Mouse (Mus musculus) mature B cell (primary cell): ENCODE measurements around the gene Armc12.

ENCODE experiments used
- in situ Hi-C: fragments of 300-500 bp; cut with MboI; formaldehyde crosslinking; loops from 2 replicates; pipeline ENCODE4 v1.14.3; 2019

Armc12 gene

DNA sequence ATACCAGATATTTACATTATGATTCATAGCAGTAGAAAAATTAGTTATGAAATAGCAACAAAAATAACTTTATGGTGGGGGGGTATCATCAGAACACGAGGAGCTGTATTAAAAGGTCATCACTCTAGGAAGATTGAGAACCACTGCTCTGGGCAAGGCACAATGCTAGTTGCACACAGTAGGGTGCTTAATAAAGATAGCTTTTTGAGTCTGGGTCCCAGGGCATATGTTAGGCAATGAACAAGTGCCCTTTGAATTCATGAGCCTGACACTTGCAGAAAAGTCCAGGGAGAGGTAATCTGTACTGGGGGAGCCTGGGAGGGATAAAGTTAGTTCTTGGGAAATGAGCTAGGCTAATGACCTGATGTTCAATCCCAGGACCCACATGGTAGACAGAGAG is 17.3 kb upstream of the Armc12 start:
- in situ Hi-C loops = no loop called here

GRCm38 (mm10) chr17:28513844-28514243 is 16.8 kb upstream of the Armc12 start:
- in situ Hi-C loops = no loop called here

DNA sequence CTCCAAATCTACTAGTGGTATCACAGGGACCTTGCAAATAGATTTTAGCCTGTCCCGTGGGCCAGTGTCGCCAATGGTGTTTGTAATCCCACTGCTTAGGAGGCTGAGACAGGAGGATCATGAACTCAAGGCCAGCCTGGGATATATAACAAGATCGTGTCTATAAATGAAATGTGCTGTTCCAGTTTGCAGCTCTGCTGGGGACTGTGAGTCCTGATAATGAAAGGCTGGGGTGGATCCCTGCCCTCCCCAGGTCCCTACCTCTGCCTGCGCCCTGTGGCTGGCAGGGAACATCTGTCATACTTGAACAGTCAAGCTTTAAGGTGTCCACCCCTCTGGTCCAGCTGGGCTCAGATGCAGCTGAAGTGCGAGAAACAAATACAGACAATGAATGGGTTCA is 16.1 kb upstream of the Armc12 start:
- in situ Hi-C loops = no loop called here

DNA sequence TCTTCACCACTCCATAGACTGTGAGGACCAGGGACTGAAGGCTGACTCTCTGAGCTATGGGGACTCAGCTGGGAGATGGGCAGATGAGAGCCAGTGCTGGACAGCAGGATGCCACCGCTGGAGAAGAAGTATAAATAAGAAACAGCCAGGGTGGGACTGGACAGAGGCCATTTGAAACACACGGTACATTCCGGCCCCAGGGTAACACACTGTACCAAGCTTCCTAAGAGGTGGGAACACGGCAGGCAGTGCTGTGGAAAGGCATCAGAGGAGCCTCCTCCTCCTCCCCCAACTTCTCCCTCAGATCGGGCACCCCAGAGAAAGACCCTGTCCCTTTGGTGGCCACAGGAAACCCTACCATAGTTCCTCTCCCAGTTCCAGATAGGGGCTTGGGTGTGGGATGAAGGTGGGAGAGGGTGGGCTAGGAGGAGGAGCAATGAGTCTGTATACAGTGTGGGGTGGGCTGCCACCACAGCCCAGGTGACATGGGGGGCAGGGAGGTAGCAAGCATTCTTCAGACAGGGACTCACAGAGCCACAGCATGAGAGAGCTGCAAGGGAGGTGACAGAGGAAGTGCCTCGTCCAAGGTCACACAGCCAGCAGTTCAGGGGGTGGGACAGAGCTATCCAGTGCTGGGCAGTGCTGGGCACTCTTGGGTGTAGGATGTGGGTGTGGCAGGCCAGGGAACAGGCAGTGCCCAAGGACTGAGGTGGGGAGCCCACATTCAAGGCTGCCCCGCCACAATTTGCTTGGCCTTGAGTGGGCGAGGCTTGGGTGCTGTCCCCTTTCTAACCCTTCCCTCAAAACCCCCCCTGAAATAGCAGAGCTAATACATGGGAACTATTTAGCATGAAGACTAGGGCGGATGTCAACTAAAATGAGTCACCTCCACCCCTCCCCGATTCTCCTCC is 14.9 kb upstream of the Armc12 start:
- in situ Hi-C loops = no loop called here

- in situ Hi-C loops = no loop called here
Observed at GRCm38 (mm10) chr17:28516881-28517280, 13.7 kb upstream of the Armc12 start.

GRCm38 (mm10) chr17:28517441-28517955 is 13.1 kb upstream of the Armc12 start, which contains the start of gene Fkbp5:
Fkbp5 (minus strand) TSS chr17:28517527.
- in situ Hi-C loops = no loop called here

DNA sequence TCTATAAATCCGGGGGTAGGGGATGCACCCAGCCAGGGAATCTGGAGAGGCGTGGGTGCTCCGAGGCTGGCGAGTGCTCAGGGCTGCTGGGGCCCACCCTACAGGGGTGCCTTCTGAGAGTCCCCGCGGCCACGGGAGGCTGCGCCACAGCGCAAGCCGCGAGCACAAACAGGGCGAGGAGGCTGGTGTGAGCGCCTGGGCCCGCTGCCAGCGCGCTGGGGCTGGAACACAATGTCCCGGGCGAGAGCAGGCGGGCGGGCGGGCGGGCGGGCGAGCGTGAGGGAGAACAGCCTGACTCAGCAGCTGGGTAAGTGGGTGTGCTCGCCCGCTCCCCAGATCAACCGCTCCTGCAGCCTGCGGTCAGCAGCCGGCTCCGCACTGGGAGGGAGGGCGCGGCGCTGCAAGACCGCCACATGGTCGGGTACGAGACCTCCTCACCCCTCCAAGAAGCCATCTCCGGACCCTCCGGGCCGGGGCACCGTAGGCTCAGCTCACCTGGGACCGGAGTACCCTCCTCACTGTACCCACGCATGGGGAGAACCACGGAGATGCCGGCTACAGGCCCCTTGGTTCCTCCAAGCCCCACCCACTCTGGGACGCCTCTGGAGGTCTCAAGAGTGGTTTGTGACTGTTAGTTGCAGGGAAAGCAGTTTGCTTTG is 12.5 kb upstream of the Armc12 start:
- in situ Hi-C loops = no loop called here

DNA sequence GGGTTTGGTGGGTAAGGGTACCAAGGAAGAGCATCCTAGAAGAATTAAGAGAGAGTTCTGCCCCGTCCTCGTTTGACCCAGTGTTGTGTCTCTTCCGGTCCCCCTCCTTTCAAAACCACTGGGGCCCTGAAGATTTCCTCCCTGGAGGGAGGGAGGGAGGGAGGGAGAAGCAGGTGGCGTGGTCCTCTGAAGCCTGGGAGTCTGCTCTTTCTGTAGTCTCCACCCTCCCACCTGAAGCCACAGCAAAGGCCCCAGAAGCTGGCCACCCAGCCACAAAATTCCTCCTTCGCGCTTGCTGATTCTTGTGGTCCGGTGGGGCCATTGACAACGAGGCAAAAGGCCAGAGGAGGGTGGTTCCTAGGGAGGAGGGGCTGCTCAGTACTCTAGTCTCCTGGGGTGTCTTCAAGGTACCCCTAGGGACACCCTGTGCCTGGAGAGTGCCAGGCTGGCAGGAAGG is 12.0 kb upstream of the Armc12 start:
- in situ Hi-C loops = no loop called here

DNA sequence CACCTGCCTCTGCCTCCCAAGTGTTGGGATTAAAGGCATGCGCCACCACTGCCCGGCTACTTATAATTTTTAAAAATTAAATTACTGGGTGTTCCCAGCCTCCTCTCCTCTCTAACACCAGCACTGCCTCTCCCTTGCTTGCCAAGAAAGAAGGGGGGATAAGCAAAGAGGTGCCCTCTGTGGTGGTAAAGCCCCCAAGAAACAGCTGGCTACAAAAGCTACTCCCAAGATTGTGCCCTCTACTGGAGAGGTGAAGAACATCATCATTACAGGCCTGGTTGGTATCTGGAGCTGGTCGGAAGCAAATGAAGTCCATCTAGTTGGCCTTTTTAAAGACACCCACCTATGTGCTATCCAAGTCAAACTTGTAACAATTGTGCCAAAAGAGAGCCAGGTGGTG is 10.8 kb upstream of the Armc12 start:
- in situ Hi-C loops = loop anchor here (5.0 kb wide), 1 partner anchor 38 kb away; no protein-coding TSS in a partner anchor

DNA sequence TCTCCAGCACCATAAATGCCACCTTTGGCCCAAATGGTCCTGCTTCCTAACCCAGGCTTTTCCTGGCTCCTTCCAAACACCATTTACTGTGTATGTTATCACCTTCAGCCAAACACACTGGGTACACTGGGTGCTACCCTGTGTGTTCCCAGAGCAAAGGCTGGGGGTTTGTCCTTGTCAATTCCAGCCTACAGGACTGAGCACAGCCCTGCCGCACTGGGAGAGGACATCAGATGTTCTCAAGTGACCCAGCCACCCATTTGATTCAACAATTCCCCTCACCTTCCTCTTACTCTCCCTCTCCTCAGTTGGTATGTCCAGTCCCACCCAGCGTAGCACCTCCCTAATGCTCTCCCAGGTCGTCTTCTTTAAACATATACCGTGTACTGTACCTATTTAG is 10.0 kb upstream of the Armc12 start:
- in situ Hi-C loops = loop anchor here (5.0 kb wide), 1 partner anchor 38 kb away; no protein-coding TSS in a partner anchor

DNA sequence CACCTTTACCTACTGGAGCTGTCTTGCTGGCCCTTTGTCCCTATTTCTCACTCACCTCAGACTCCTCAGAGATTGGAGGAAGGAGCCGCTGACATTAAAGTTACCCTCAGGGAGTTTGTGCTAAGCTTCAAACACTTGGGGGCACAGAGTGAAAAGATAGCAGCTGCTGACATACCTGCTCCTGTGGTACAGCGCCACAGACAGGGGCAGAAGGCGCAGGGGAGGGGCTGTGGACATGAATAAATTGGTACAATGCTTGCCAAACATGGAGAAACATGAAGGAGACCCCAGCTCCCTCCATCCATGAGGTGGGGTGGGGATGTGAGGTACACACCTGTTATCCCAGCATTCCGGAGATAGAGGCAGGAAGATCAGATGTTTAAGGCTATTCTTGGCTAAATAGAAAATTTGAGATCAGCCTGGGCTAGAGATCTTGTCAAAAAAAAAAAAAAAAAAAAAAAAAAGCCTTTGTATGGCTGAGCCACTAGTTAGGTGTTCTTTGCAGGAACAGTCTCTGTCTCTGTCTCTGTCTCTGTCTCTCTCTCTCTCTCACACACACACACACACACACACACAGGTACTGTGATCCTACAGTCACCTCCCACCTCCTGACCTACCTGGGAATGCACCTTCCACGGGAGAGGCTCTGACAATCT is 9.4 kb upstream of the Armc12 start:
- in situ Hi-C loops = loop anchor here (5.0 kb wide), 1 partner anchor 39 kb away; no protein-coding TSS in a partner anchor

GRCm38 (mm10) chr17:28521920-28522319 is 8.7 kb upstream of the Armc12 start:
- in situ Hi-C loops = loop anchor here (5.0 kb wide), 1 partner anchor 40 kb away; no protein-coding TSS in a partner anchor

DNA sequence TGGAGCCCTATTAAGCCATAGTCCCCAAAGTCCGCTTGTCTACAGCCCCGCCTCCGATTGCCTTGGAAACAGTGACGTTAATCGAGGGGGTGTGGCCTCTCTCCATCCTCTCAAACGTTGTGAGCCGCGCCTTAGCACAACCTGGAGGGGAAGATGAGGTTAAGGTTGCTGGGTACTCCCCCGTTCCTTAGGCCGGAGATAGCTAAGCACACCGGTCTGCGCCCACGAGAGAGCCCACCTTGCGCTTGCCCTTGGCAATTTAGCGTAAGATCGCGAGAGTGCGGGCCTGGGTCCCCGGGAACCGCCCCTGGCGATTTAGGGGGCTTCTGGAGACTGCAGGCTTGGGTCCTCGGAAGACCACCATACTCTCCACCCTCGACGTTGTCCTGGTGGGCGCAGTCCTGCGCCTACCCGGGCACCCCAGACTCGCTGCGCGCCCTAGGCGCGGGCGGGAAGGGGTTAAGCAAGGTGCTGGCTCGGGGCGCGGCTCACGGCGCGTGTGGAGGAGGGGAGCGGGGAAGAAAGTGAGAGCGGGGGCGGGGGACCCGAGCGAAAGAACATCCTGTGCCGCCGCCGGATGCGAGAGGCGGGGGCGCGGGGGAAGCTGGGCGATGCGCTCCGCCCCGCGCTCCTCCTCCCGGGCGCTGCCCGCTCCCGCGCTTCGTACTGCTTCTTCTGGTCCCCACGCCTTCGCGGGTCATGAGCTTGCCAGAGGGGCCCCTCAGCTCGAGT is 7.8 kb upstream of the Armc12 start:
- in situ Hi-C loops = loop anchor here (5.0 kb wide), 1 partner anchor 40 kb away; no protein-coding TSS in a partner anchor

GRCm38 (mm10) chr17:28523355-28524008 is 7.1 kb upstream of the Armc12 start:
- in situ Hi-C loops = loop anchor here (5.0 kb wide), 1 partner anchor 41 kb away; no protein-coding TSS in a partner anchor

DNA sequence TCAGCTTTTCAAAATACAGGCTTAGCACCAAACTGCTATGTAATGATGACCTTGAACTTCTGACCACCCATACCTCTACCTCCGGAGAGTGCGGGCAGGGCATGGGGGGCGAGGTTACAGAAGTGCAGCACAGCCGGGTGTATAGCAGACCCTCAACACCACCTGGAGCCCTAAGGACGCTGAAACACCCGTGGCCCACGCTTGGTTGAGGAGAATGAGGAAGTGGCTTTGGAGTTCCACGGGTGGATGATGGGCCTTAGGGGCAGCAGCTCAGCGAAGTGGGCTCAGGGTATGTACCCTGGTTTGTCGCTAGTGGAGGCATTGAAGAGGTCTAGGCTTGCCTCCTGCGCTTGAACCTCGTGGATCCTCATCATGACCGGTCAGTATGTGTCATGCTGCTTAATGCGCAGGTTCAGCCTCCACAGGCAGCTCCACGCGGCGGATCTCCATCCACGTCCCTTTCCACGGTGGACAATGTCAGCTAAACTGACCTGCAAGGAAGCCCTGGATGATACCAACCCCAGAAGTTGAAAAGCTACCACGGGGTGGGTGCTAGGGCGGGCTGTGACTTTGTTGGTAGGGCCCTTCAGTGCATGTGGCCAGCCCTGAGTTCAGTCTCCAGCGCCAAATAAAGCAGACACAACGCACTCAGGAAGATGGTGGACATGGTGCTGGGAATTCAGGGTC is 6.5 kb upstream of the Armc12 start:
- in situ Hi-C loops = loop anchor here (5.0 kb wide), 1 partner anchor 42 kb away; no protein-coding TSS in a partner anchor

GRCm38 (mm10) chr17:28524831-28525430 is 5.7 kb upstream of the Armc12 start:
- in situ Hi-C loops = loop anchor here (5.0 to 25.0 kb wide), 2 partner anchors 43 to 138 kb away; no protein-coding TSS in a partner anchor

DNA sequence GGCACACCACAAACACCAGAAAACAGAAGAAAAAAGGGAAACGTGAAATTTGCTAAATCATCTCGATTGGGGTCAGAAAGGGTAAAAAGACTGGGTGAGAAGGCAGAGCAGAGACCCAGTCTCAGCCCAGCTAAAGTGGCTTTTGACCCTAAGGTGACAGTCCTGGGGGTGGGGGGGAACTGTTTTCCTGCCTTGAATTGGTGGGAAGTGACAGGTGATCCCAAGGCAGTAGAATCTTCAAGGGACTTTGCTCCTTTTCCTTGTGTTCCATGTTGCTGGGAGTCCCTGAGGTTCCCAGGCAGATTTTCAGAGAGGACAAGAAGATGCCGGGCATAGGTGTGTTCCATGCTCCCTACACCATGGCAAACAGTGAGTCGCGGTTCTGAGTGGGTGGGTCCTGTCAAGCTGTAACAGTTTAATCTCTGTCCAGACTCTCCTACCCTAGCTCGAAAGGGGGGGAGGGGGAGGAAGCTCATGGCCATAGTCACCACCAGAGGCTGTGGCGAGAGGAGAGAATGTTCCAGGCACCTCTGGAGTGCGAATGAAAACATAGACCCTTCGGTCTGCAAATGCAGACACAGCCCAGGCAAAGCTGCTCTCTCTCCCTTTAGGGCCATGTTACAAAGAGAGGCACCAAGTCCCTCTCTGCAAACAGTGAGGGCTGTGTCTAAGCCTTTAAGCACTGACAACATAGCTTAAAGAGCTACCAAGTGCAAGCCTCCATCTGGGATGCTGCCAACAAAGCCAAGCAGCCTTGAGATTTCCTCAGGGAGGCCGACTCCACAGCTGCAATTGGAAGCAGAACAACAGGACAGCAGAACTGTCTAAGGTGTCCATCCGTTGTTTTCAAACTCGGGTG is 3.2 kb upstream of the Armc12 start:
- in situ Hi-C loops = loop anchor here (25.0 kb wide), 1 partner anchor 140 kb away; no protein-coding TSS in a partner anchor

GRCm38 (mm10) chr17:28528043-28528351 is 2.6 kb upstream of the Armc12 start:
- in situ Hi-C loops = loop anchor here (25.0 kb wide), 1 partner anchor 141 kb away; no protein-coding TSS in a partner anchor
